Mouse (Mus musculus) heart, postnatal 0 days (tissue): ENCODE measurements around the gene Pdpr. TPM values are rescaled to one million over a fixed set of nuclear protein-coding genes. Genes with fewer than 3 reads are reported as not detected.
"Not testable (repeated sequence)": the region's sequence is repeated elsewhere in the genome, so short reads cannot be mapped to it uniquely, and the experiment has no call there.

Experiments
- ATAC-seq: fragments of 200-750 bp; cut with Nextera tagmentation; 2 replicates; pipeline ENCODE4 v1.8.0; 2017; ENCODE audit warnings: low read depth, moderate number of reproducible peaks, moderate library complexity; ENCODE audit not compliant: insufficient read depth
- DNase-seq: peaks from one replicate; pipeline ENCODE4 v3.0.0-alpha.2; 2016; ENCODE audit warnings: low spot score
- H3K27ac ChIP-seq: fragments of 300-500 bp; sonication (generic); 2 replicates; pipeline ENCODE4 v1.5.1; 2014; ENCODE audit warnings: low read depth, mild to moderate bottlenecking
- H3K27me3 ChIP-seq: fragments of 300-500 bp; sonication (generic); 2 replicates; pipeline ENCODE4 v1.6.1; 2014; ENCODE audit warnings: low read length, mixed read lengths; ENCODE audit not compliant: control insufficient read depth, insufficient read depth
- H3K36me3 ChIP-seq: fragments of 300-500 bp; sonication (generic); replicated peaks from 2 replicates; pipeline ENCODE4 v1.6.1; 2014; ENCODE audit warnings: low read length, mixed read lengths; ENCODE audit not compliant: control insufficient read depth, insufficient read depth
- H3K4me1 ChIP-seq: fragments of 300-500 bp; sonication (generic); 2 replicates; pipeline ENCODE4 v1.6.1; 2014; ENCODE audit warnings: antibody characterized with exemption; ENCODE audit not compliant: control insufficient read depth, insufficient read depth
- H3K4me2 ChIP-seq: fragments of 300-500 bp; sonication (generic); 2 replicates; pipeline ENCODE4 v1.6.1; 2014; ENCODE audit warnings: low read depth, mild to moderate bottlenecking, low read length, moderate library complexity
- H3K4me3 ChIP-seq: fragments of 300-500 bp; sonication (generic); 2 replicates; pipeline ENCODE4 v1.5.1; 2014; ENCODE audit warnings: low read depth, low read length
- H3K9ac ChIP-seq: fragments of 300-500 bp; sonication (generic); replicated peaks from 2 replicates; pipeline ENCODE4 v1.6.1; 2014; ENCODE audit warnings: low read depth, low read length, mixed read lengths
- H3K9me3 ChIP-seq: fragments of 300-500 bp; sonication (generic); replicated peaks from 2 replicates; pipeline ENCODE4 v1.6.1; 2016; ENCODE audit warnings: low read length; ENCODE audit not compliant: control insufficient read depth
- CTCF ChIP-seq: IDR thresholded peaks from 2 replicates; pipeline ENCODE4 v1.5.1; 2016; ENCODE audit warnings: antibody characterized with exemption, control low read depth, low read depth
- EP300 ChIP-seq: IDR thresholded peaks from 2 replicates; pipeline ENCODE4 v1.6.1; 2016; ENCODE audit warnings: antibody characterized with exemption, low read depth
- WGBS: fragments of 180-500 bp; shearing (Covaris S2); extraction: QIAGEN DNeasy Blood & Tissue Kit; methylation state at CpG from one replicate; pipeline ENCODE4 v1.1.7; 2014; 5-methylcytosine and 5-hydroxymethylcytosine counted together
- polyA plus RNA-seq: library from polyadenylated mRNA; unstranded; fragments of >200 nt; fragmentation: Nextera tagmentation; extraction: Ambion mirVana; gene quantifications from 2 replicates; pipeline ENCODE4 v1.2.1, GENCODE M21; 2015
- total RNA-seq: library from RNA; depleted of rRNA; stranded (reverse); fragments of >200 nt; gene quantifications from 2 replicates; pipeline ENCODE4 v1.2.3, GENCODE M21; 2014; ENCODE audit warnings: low replicate concordance

Pdpr gene
- total and polyA plus RNA-seq, 2 experiments from 2014 or later: 17.9 to 67.8 TPM

GRCm38 (mm10) chr8:111062072-111062757 lies 32.2 kb upstream of the Pdpr start:
- H3K4me1 ChIP-seq: peaks cover 5% of the 10 kb centered on the region; the same call in 1 of the 2 replicates
- DNase-seq: peak; percentile 66
- H3K27me3 ChIP-seq: no peaks in the 10 kb centered on the region
- peak; percentile 69 for ATAC-seq
- no peaks in the 10 kb centered on the region for H3K9me3 ChIP-seq
- H3K4me2 ChIP-seq: peak overlapping the region; percentile 71
- no peaks in the 10 kb centered on the region for H3K36me3 ChIP-seq
- under 1% methylated on average over 27 of the region's 27 CpGs for WGBS
- H3K9ac ChIP-seq: peak overlapping the region; percentile 33
- TF ChIP-seq CTCF (no peak), EP300 (no peak)
- H3K4me3 ChIP-seq: peak overlapping the region; percentile 59
- no peak overlapping the region for H3K27ac ChIP-seq

GRCm38 (mm10) chr8:111062893-111063292 lies 31.5 kb upstream of the Pdpr start:
- TF ChIP-seq CTCF (no peak), EP300 (no peak)
- no peaks in the 10 kb centered on the region for H3K9me3 ChIP-seq
- peak overlapping the region; percentile 71; the same call in 1 of the 2 replicates for H3K4me2 ChIP-seq
- no peak overlapping the region for H3K4me3 ChIP-seq
- WGBS: 70% methylated on average over 2 of the region's 2 CpGs
- H3K27ac ChIP-seq: no peak overlapping the region
- no peaks in the 10 kb centered on the region for H3K27me3 ChIP-seq
- H3K36me3 ChIP-seq: no peaks in the 10 kb centered on the region
- no peak overlapping the region for H3K9ac ChIP-seq
- DNase-seq: no peak
- no peaks in the 10 kb centered on the region for H3K4me1 ChIP-seq
- no peak for ATAC-seq

- Histone ChIP-seq H3K9ac (no peak overlapping the region), H3K4me3 (no peak overlapping the region), H3K27ac (no peak overlapping the region), H3K4me1 (no peaks in the 10 kb centered on the region), H3K9me3 (no peaks in the 10 kb centered on the region), H3K27me3 (no peaks in the 10 kb centered on the region), H3K36me3 (no peaks in the 10 kb centered on the region), H3K4me2 (no peak overlapping the region)
- 50% methylated on average over 4 of the region's 4 CpGs for WGBS
- DNase-seq (no peak), ATAC-seq (no peak)
- TF ChIP-seq EP300: no peak
- TF ChIP-seq CTCF: no peak
Measured at GRCm38 (mm10) chr8:111066308-111066707, 28.1 kb upstream of the Pdpr start.

- Histone ChIP-seq H3K27ac (no peak overlapping the region), H3K4me1 (no peaks in the 10 kb centered on the region), H3K4me3 (no peak overlapping the region), H3K9me3 (no peaks in the 10 kb centered on the region), H3K36me3 (no peaks in the 10 kb centered on the region), H3K9ac (no peak overlapping the region), H3K4me2 (no peak overlapping the region), H3K27me3 (no peaks in the 10 kb centered on the region)
- ATAC-seq (no peak), DNase-seq (no peak)
- 29% methylated on average over 10 of the region's 10 CpGs for WGBS
- no peak for TF ChIP-seq CTCF
Measured at GRCm38 (mm10) chr8:111067439-111067838, 27.0 kb upstream of the Pdpr start.

GRCm38 (mm10) chr8:111068660-111069059 lies 25.8 kb upstream of the Pdpr start:
- not testable (repeated sequence) for ATAC-seq, H3K4me3 ChIP-seq, H3K27me3 ChIP-seq, DNase-seq, H3K4me2 ChIP-seq, H3K4me1 ChIP-seq, H3K27ac ChIP-seq, H3K9ac ChIP-seq, H3K9me3 ChIP-seq, H3K36me3 ChIP-seq
- WGBS: 81% methylated on average over 9 of the region's 9 CpGs

GRCm38 (mm10) chr8:111075926-111076325 lies 18.5 kb upstream of the Pdpr start:
- Histone ChIP-seq H3K36me3 (no peaks in the 10 kb centered on the region), H3K27ac (no peak overlapping the region), H3K4me3 (no peak overlapping the region), H3K27me3 (no peaks in the 10 kb centered on the region), H3K9ac (no peak overlapping the region), H3K4me1 (no peaks in the 10 kb centered on the region), H3K9me3 (no peaks in the 10 kb centered on the region), H3K4me2 (no peak overlapping the region)
- TF ChIP-seq CTCF: no peak
- no peak for TF ChIP-seq EP300
- ATAC-seq: no peak
- 82% methylated on average over 3 of the region's 3 CpGs for WGBS
- no peak for DNase-seq
